Mouse (Mus musculus): ENCODE measurements around the gene Grid1. TPM values are rescaled to one million over a fixed set of nuclear protein-coding genes. Genes with fewer than 3 reads are reported as not detected.

The Grid1 gene
- polyA plus RNA-seq, 1 experiment from 2014 or later: 0.17 TPM

DNA sequence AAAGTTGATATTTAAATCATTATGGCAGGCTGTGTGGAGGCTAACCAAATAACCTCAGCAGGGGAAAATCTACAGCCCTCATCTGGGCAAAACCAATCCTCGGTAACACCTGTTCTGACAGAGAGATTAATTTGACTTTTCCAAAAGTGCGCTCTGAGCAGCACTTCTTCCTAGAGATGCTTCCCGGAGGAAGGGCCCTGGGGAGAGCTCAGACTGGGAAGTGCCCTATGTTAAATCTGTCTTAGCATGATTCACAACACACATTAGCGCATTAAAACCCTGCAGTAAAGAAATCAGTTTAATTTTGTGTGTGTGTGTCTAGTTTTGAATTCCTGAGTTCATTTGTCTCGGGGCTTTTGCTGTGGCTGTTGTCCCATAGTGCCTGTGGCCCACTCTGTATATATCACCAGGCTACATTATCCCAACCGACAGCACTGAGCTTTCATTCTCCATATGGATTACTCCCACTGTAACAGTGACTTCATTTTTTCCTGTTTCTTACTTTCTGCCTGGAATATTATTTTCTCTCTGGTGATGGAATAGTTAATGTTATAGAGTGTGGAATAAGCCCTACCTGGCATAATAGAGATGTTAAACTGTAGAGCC lies 536.7 kb downstream of the Grid1 start:
- Histone ChIP-seq H3K27me3 (ENCODE audit: control insufficient read depth, insufficient read depth, low read length) (no peaks in the 10 kb centered on the region), H3K9me3 (ENCODE audit: control insufficient read depth, low read length) (no peaks in the 10 kb centered on the region), H3K4me2 (ENCODE audit: low read depth, severe bottlenecking) (no peak overlapping the region), H3K4me1 (ENCODE audit: control insufficient read depth, insufficient read depth, low read length) (no peaks in the 10 kb centered on the region), H3K4me3 (ENCODE audit: low read depth, low read length) (no peak overlapping the region), H3K36me3 (ENCODE audit: control insufficient read depth, insufficient read depth, low read length) (no peaks in the 10 kb centered on the region), H3K27ac (replicated peaks; ENCODE audit: low read depth, low read length) (no peak overlapping the region), H3K9ac (ENCODE audit: low read length) (no peak overlapping the region)
- DNase-seq (ENCODE audit: low spot score) (no peak), ATAC-seq (ENCODE audit: insufficient number of reproducible peaks, low FRiP score, low TSS enrichment, low read depth) (no peak)
- 83% methylated on average over 6 of the region's 6 CpGs for WGBS

DNA sequence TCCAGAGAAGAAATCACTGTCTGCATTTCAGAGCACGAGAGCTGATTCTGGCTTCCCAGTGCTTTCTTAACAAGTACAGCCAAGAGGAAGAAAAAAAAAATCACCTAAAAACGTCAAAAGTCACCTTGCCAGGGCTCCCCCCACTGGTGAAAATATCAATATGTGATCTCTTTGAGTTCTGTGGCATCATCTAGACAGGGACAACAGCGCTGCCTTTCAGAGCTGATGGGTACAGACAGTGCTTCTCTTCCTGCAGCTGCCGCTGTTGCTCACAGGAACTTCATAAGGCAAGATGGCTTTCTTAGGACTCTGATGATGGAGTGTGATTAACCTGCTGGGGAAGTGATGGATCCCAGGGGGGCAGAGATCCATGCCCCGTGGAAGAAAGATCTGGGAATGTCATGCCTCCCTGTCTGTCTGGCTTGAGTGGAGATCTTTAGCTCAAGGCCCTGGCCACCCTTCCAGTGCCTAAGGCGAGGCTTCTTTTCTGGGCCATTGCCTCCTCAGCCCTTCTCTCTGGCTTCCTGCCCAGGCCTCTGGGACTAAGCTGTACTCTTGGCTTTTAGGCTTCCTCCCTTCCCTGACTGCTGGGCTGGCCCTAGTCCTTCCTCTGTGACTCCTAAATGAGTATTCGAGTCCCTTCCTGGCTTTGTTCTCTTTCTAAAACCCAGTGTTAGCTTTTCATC lies 538.4 kb downstream of the Grid1 start:
- ATAC-seq (ENCODE audit: insufficient number of reproducible peaks, low FRiP score, low TSS enrichment, low read depth) (no peak), DNase-seq (ENCODE audit: low spot score) (no peak)
- no peaks in the 10 kb centered on the region for H3K27me3 ChIP-seq (ENCODE audit: control insufficient read depth, insufficient read depth, low read length)
- no peak overlapping the region for H3K4me2 ChIP-seq (ENCODE audit: low read depth, severe bottlenecking)
- H3K4me1 ChIP-seq (ENCODE audit: control insufficient read depth, insufficient read depth, low read length): no peaks in the 10 kb centered on the region
- no peak overlapping the region for H3K27ac ChIP-seq (replicated peaks; ENCODE audit: low read depth, low read length)
- no peaks in the 10 kb centered on the region for H3K9me3 ChIP-seq (ENCODE audit: control insufficient read depth, low read length)
- H3K36me3 ChIP-seq (ENCODE audit: control insufficient read depth, insufficient read depth, low read length): no peaks in the 10 kb centered on the region
- no peak overlapping the region for H3K9ac ChIP-seq (ENCODE audit: low read length)
- WGBS: 67% methylated on average over 7 of the region's 7 CpGs
- no peak overlapping the region for H3K4me3 ChIP-seq (ENCODE audit: low read depth, low read length)

DNA sequence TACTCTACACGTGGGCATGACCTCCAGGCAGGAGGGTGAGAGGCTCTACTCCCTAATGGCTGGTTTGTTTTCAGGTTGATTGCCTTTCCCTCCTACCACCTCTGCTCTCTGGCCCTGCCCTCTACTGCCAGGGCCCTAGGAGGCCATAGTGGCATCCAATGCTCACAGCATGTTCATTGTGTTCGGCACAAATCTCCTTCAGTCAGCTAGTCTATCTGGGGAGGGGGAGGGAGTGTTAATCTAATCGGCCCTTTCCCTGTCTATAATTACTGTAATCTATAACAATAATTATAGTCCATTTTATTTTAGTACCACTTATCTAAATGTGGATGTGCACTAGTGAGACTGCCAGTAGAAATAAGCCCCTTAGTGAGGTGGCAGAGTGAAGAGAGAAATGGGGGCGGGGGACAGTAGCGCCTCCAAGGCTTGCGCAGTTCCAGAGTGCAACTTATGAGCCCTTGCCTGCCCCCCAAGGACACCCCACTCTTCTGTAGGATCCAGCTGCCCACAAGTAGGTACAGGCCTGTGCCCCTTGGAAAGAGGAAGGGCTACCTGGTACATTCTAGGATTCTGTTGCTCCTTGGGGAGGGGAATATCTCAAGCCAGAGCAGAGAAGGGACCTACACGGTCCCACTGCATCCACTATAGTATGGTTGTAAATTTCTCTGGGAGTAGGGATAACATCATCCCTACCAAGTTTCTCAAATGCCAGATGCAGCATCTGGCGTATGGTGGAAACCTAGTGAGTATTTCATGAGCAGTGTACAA lies 545.5 kb downstream of the Grid1 start:
- no peak for DNase-seq (ENCODE audit: low spot score)
- Histone ChIP-seq H3K9me3 (ENCODE audit: control insufficient read depth, low read length) (no peaks in the 10 kb centered on the region), H3K4me1 (ENCODE audit: control insufficient read depth, insufficient read depth, low read length) (no peaks in the 10 kb centered on the region), H3K36me3 (ENCODE audit: control insufficient read depth, insufficient read depth, low read length) (no peaks in the 10 kb centered on the region), H3K27ac (replicated peaks; ENCODE audit: low read depth, low read length) (no peak overlapping the region), H3K27me3 (ENCODE audit: control insufficient read depth, insufficient read depth, low read length) (no peaks in the 10 kb centered on the region), H3K9ac (ENCODE audit: low read length) (no peak overlapping the region), H3K4me2 (ENCODE audit: low read depth, severe bottlenecking) (no peak overlapping the region), H3K4me3 (ENCODE audit: low read depth, low read length) (no peak overlapping the region)
- 79% methylated on average over 8 of the region's 8 CpGs for WGBS
- no peak for ATAC-seq (ENCODE audit: insufficient number of reproducible peaks, low FRiP score, low TSS enrichment, low read depth)

DNA sequence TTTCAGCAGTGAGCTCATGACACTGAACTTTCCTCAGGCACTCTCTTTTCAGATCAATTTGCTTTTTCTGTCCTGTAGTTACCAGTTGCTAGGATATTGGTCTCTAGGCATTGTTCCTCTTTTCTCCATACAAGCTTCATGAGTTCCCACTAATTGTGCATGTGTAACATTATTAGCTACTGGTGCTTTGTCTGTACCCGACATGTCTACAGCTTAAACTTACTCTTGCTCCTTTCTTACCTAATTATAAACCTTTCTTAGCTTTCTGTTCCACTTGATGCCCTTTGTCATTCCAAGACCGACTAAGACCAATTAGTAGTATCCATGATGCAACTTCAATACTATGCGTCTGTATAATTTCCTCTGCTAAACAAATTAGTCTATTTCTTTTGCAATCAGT lies 554.5 kb downstream of the Grid1 start:
- WGBS: 93% methylated on average over 3 of the region's 3 CpGs
- no peaks in the 10 kb centered on the region for H3K4me1 ChIP-seq (ENCODE audit: control insufficient read depth, insufficient read depth, low read length)
- no peak overlapping the region for H3K27ac ChIP-seq (replicated peaks; ENCODE audit: low read depth, low read length)
- no peak overlapping the region for H3K9ac ChIP-seq (ENCODE audit: low read length)
- ATAC-seq (ENCODE audit: insufficient number of reproducible peaks, low FRiP score, low TSS enrichment, low read depth) (no peak), DNase-seq (ENCODE audit: low spot score) (no peak)
- H3K36me3 ChIP-seq (ENCODE audit: control insufficient read depth, insufficient read depth, low read length): no peaks in the 10 kb centered on the region
- H3K4me2 ChIP-seq (ENCODE audit: low read depth, severe bottlenecking): no peak overlapping the region
- H3K27me3 ChIP-seq (ENCODE audit: control insufficient read depth, insufficient read depth, low read length): no peaks in the 10 kb centered on the region
- no peak overlapping the region for H3K4me3 ChIP-seq (ENCODE audit: low read depth, low read length)
- no peaks in the 10 kb centered on the region for H3K9me3 ChIP-seq (ENCODE audit: control insufficient read depth, low read length)

DNA sequence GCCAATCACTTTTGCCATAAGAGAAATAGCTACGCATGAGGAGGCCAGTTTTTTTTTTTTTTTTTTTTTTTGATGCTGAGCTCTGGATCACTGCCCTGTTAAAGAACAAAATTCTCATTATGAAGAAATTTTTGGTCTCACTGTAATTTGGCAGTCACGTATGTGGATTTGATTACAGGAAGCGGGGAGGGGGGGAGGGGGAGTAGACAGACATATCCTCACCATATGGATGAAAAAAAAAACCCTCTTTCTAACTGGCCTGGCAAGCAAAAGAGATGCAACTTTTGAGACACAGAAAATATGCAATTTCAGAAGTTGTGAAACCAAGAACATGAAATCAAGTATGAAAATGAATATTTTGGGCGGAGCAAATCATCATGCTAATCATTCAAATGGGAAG lies 573.7 kb downstream of the Grid1 start:
- ATAC-seq (ENCODE audit: insufficient number of reproducible peaks, low FRiP score, low TSS enrichment, low read depth) (no peak), DNase-seq (ENCODE audit: low spot score) (no peak)
- Histone ChIP-seq H3K36me3 (ENCODE audit: control insufficient read depth, insufficient read depth, low read length) (no peaks in the 10 kb centered on the region), H3K9ac (ENCODE audit: low read length) (no peak overlapping the region), H3K9me3 (ENCODE audit: control insufficient read depth, low read length) (no peaks in the 10 kb centered on the region), H3K4me3 (ENCODE audit: low read depth, low read length) (no peak overlapping the region), H3K27me3 (ENCODE audit: control insufficient read depth, insufficient read depth, low read length) (no peaks in the 10 kb centered on the region), H3K27ac (replicated peaks; ENCODE audit: low read depth, low read length) (no peak overlapping the region), H3K4me2 (ENCODE audit: low read depth, severe bottlenecking) (no peak overlapping the region), H3K4me1 (ENCODE audit: control insufficient read depth, insufficient read depth, low read length) (no peaks in the 10 kb centered on the region)
- WGBS: 78% methylated on average over 4 of the region's 4 CpGs

DNA sequence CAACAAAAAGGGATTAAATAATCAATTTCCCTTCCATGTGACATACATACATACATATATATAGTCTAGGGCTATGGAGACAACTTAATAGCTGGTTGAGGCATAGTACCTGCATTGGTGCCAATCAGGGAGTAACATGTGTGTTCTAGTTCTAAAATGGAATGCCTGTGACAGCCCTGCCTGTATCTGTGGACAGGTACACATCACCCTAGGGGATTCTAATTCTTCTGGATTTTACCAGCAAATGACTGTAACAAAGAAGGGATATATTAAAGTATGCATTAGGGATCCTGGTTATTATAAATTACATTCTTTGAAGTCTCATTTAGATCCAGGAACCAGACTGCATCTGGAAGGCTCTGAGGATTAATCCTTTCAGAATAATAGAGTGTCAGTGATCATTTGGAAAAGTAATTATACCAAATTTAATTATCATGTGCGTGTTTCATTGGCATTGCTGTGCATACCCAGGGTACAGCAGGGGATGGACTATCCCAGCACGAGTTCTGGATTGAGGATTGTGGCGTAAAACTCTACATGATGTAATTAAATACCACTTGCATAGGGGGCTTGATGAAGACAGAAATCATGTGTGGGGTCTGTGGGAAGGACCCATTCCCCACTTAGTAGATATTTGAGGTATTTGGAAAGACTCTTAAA lies 584.5 kb downstream of the Grid1 start:
- DNase-seq (ENCODE audit: low spot score) (no peak), ATAC-seq (ENCODE audit: insufficient number of reproducible peaks, low FRiP score, low TSS enrichment, low read depth) (no peak)
- Histone ChIP-seq H3K4me3 (ENCODE audit: low read depth, low read length) (no peak overlapping the region), H3K9ac (ENCODE audit: low read length) (no peak overlapping the region), H3K27me3 (ENCODE audit: control insufficient read depth, insufficient read depth, low read length) (no peaks in the 10 kb centered on the region), H3K4me2 (ENCODE audit: low read depth, severe bottlenecking) (no peak overlapping the region), H3K36me3 (ENCODE audit: control insufficient read depth, insufficient read depth, low read length) (no peaks in the 10 kb centered on the region), H3K27ac (replicated peaks; ENCODE audit: low read depth, low read length) (no peak overlapping the region), H3K4me1 (ENCODE audit: control insufficient read depth, insufficient read depth, low read length) (no peaks in the 10 kb centered on the region), H3K9me3 (ENCODE audit: control insufficient read depth, low read length) (no peaks in the 10 kb centered on the region)
- 83% methylated on average over 3 of the region's 3 CpGs for WGBS

DNA sequence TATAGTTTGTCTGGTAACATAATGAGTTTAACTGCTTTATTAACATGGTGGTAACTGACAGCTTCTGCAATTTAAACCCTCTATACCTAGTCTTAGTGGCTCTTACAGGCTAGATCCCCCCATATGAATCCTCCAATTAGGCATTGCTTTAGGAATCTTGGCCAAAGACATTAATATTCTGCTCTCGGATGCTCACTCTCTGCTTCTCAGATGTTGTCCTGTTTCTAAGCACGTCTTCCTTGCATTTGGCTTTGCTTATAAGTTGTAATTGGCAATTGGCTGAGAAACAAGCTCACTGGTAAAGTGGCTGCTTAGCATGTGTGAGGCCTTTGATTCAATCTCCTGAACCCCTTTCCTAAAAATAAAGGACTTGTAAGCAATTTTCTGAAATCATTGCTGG lies 610.4 kb downstream of the Grid1 start:
- DNase-seq (ENCODE audit: low spot score) (no peak), ATAC-seq (ENCODE audit: insufficient number of reproducible peaks, low FRiP score, low TSS enrichment, low read depth) (no peak)
- Histone ChIP-seq H3K9ac (ENCODE audit: low read length) (no peak overlapping the region), H3K4me1 (ENCODE audit: control insufficient read depth, insufficient read depth, low read length) (no peaks in the 10 kb centered on the region), H3K27me3 (ENCODE audit: control insufficient read depth, insufficient read depth, low read length) (no peaks in the 10 kb centered on the region), H3K4me2 (ENCODE audit: low read depth, severe bottlenecking) (no peak overlapping the region), H3K27ac (replicated peaks; ENCODE audit: low read depth, low read length) (no peak overlapping the region), H3K4me3 (ENCODE audit: low read depth, low read length) (no peak overlapping the region), H3K9me3 (ENCODE audit: control insufficient read depth, low read length) (no peaks in the 10 kb centered on the region), H3K36me3 (ENCODE audit: control insufficient read depth, insufficient read depth, low read length) (no peaks in the 10 kb centered on the region)
- WGBS: 86% methylated on average over 2 of the region's 2 CpGs

DNA sequence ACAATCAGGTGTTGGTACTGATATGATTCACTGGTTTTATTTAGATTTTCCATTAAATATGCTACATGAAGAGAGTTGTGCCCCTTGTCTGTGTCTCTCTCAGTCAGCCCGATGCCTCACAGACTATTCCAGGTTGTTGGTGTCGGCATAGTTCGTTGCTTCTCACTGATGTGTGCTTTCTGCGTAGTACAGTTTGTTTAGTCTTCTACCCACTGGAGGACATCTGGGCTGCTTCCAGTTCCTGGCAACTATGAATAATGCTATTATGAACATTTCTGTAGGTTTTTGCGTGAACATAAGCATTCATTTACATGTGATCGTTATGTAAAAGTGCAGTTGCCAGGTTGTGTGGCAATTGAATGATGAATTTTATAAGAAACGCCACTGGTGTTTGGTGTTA lies 633.8 kb downstream of the Grid1 start:
- H3K9ac ChIP-seq (ENCODE audit: low read length): no peak overlapping the region
- no peaks in the 10 kb centered on the region for H3K27me3 ChIP-seq (ENCODE audit: control insufficient read depth, insufficient read depth, low read length)
- no peaks in the 10 kb centered on the region for H3K36me3 ChIP-seq (ENCODE audit: control insufficient read depth, insufficient read depth, low read length)
- WGBS: 88% methylated on average over 7 of the region's 7 CpGs
- no peak overlapping the region for H3K27ac ChIP-seq (replicated peaks; ENCODE audit: low read depth, low read length)
- H3K4me1 ChIP-seq (ENCODE audit: control insufficient read depth, insufficient read depth, low read length): no peaks in the 10 kb centered on the region
- H3K4me2 ChIP-seq (ENCODE audit: low read depth, severe bottlenecking): no peak overlapping the region
- ATAC-seq (ENCODE audit: insufficient number of reproducible peaks, low FRiP score, low TSS enrichment, low read depth) (no peak), DNase-seq (ENCODE audit: low spot score) (no peak)
- no peaks in the 10 kb centered on the region for H3K9me3 ChIP-seq (ENCODE audit: control insufficient read depth, low read length)
- no peak overlapping the region for H3K4me3 ChIP-seq (ENCODE audit: low read depth, low read length)
